Mouse (Mus musculus) layer of hippocampus, adult 9-10 months (tissue): ENCODE results near the gene Actbl2.

Experiments
- DNase-seq: peaks from one replicate; pipeline ENCODE4 v3.0.0; 2022; ENCODE audit warnings: low spot score

Gene Actbl2

GRCm38 (mm10) chr13:111254713-111255112 lies at the start of gene Actbl2:
Gene Actbl2 (plus strand): TSS chr13:111255013.
- no peak for DNase-seq

DNA sequence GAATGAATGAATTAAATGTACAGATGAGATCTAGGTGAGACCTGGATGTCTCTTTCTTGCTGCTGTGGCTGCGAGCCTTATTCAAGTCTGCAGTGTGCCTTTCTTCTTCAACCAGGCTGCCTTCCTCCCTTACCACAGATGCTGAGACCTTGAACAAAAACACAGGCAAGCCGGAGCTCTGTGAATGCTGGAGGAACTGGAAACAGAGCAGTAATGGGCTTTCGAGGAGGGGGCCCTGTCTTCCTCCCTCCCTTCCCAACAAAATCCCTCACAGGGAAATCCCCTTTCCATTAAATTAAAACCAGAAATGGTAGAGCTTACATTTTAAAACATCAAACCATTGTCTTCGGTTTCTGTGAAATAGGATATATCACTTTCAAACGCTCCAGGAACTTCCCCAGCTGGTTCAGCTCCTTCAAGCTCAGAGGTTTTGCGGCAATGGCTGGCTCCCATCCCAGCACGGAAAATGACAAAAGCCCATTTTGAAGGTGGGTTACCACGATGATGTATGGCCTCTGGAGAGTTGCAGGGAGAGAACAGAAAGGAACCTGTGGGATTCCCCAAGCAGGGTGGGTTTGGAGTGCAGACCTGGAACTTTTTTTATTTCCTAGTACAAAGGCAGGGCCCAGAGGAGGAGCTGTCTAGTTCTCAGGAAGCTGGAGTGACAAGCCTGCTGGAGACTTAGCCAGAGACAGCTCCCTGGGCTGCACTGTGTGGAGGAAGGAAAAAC lies 44.0 kb upstream of the Actbl2 start:
- no peak for DNase-seq

- DNase-seq: no peak
Measured at GRCm38 (mm10) chr13:111228768-111229167, 26.0 kb upstream of the Actbl2 start.

DNA sequence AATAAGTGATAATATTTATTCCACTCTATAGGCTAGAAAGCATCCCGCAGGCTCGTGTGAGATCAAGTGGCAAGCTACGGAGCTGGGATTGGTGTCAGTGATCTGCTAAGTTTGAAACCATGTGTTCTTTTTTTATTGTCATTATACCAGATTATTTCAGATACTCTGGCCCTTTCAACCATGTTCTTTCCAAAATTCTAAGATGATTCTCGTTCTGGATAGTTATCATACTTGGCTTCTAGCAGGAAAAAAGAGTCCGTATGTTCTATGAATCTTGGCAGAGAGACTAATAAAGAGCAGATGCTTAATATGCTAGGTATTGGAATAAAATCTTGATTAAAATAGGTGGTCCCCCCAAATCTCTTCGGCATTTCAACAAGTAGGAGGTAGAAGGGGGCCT lies 25.3 kb upstream of the Actbl2 start:
- no peak for DNase-seq

- no peak for DNase-seq
Measured at GRCm38 (mm10) chr13:111232416-111232815, 22.4 kb upstream of the Actbl2 start.

GRCm38 (mm10) chr13:111233356-111233755 lies 21.5 kb upstream of the Actbl2 start:
- no peak for DNase-seq

DNA sequence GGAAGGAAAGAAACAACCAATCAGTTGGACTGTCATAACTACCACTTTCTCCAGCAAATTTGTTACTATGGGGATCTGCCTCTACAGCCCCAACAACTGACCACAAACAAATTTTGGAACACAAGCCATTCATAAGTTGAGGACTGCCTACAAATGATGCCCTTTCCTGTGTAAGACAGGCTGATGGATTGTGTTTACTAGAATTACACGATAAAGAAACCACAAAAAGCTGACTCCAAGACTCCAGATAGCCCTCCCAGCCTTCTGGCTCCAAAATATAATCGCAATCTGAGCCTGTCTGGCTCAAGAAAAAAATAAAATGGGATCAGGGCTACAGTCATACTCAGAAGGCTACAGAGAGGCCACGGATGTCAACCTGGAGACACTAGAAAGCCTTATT lies 20.2 kb upstream of the Actbl2 start:
- no peak for DNase-seq

DNA sequence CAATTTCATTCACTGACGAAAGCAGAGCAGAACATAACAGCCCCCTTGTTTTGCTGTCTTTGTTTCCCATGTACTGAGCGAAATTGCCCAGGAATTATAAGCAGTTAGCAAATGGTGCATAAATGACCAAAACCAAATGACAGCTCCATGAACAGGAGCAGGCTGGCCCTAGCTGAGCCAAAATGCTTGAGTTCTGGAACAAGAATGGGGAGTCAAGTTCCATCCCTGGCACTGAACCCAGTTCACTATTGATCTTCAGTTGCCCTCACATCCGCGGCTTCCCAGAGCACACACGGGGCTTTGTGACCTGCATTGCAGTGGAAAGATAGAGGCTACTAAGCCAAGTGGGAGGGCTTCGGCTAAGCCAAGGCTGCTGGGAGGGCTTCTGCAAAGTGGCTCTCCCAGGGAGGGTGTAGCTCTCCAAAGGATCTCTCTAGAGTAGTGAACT lies 19.1 kb upstream of the Actbl2 start:
- DNase-seq: no peak

DNA sequence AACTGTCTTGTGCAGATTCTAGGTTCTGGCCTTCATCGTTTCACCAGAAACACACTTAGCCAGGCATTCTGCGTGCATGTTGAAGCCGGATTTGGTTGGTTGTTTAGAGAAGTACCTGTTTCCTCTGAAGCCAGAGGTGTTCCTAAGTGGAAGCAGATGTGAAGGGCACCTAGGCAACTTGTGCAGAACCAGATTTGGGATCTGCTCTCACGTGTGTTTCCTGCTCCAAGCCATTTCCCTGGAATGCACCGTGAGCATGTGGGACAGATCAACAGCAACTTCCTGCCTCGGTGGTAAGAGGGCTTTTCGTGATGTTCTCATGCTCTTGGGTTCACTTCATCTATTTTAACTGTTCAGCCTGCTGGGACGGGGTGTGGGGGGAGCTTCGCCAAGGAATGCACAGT lies 18.4 kb upstream of the Actbl2 start:
- no peak for DNase-seq

DNA sequence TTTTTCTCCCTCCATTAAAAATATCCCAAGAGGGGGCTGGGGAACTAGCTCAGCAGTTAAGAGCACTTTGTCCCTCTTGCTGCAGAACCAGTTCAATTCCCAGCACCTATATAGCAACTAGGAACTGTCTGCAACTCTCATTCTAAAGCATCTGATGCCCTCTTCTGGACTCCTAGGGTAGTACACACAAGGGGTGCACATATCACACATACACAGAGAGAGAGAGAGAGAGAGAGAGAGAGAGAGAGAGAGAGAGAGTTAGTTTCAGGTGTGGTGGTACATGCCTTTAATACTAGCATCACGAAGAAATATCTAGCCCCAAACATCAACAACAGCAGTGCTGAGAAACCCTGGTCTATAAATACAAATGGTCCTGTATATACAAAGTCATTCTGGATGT lies 17.5 kb upstream of the Actbl2 start:
- DNase-seq: no peak

DNA sequence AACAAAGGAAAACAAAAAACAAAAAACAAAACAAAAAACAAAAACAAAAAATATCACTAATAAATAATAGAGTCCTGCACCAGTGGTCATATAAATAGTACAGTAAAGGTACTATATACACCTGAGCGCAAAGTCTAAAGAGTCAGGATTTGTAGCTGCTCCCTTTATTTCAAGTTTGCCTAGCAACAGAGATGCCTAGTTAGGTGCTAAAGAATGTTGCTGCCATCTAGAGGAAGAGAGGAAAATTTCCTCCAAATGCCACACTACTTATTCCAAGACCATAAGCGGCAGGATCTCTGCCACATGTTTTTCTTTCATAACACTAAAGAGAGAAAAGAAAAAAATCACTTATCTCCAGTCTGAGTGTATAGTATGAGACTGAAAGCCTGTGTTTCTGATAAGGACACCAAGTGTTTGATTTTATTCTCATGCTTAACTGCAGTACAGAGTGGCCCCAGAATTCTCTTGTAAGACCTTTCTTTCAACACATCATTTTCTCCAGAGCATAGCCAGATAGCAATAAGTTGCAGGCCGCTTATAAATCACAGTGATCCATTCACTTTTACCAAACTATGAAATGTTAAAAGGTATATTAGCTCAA lies 16.8 kb upstream of the Actbl2 start:
- no peak for DNase-seq

- DNase-seq: no peak
Measured at GRCm38 (mm10) chr13:111251106-111251505, 3.7 kb upstream of the Actbl2 start.

- no peak for DNase-seq
Measured at GRCm38 (mm10) chr13:111251795-111252194, 3.0 kb upstream of the Actbl2 start.

- no peak for DNase-seq
Measured at GRCm38 (mm10) chr13:111258016-111258415, 3.2 kb downstream of the Actbl2 start.

GRCm38 (mm10) chr13:111258424-111259092 lies 3.7 kb downstream of the Actbl2 start:
- no peak for DNase-seq

DNA sequence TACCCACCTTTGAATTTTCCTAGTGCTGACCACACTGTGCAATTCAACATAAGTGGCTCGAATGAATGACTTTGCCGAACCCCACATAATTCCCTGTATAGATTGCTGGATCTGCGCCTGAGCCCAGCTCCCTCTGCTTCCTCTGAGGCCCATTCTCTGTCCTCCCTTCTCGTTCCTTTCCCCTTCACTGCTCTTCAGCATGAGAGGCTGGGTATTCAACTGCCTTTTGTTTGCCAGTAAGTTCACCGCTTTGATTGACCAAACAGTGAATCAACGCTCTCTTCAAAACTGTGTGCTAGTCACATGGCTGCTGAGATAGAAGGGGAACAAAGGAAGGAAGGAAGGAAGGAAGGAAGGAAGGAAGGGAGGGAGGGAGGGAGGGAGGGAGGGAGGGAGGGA lies 4.3 kb downstream of the Actbl2 start:
- no peak for DNase-seq

DNA sequence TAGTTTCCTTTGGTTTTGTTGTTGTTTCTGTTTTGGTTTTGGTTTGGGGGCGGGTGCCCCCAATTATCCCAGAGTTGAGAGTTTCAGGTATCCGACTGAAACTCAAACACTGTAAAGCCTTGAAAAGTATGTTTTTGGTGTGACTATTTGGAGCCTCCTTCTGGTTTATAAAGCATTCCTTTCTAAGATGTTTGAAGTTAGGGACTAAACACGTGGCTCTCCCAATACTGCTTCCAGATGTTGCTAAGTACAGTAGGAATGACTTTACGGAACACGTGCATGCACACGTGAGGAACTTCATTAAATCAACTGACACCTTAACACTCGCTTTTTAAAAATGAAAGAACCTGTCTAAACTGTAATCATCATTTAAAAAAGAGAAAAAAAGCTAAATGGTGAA lies 4.9 kb downstream of the Actbl2 start:
- DNase-seq: no peak

DNA sequence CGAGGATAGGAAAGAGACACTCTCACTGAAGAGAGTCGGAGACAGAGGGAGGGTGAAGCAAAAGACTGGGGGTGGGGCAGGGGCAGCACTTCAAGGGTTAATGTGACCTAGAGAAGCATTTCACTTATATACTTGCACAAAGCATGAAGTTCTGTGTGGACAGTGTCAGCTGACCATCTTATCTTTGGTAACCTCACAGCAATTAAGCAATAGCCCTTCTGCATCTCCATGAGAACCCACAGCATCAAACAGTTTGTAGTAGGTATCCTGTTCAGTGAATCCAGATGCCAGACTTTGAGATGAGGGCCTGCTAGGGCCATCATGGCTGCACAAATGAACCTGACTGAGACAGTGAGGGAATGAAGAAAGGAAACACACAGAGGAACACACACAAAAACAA lies 8.4 kb downstream of the Actbl2 start:
- DNase-seq: no peak

- no peak for DNase-seq
Measured at GRCm38 (mm10) chr13:111263758-111264157, 8.9 kb downstream of the Actbl2 start.

DNA sequence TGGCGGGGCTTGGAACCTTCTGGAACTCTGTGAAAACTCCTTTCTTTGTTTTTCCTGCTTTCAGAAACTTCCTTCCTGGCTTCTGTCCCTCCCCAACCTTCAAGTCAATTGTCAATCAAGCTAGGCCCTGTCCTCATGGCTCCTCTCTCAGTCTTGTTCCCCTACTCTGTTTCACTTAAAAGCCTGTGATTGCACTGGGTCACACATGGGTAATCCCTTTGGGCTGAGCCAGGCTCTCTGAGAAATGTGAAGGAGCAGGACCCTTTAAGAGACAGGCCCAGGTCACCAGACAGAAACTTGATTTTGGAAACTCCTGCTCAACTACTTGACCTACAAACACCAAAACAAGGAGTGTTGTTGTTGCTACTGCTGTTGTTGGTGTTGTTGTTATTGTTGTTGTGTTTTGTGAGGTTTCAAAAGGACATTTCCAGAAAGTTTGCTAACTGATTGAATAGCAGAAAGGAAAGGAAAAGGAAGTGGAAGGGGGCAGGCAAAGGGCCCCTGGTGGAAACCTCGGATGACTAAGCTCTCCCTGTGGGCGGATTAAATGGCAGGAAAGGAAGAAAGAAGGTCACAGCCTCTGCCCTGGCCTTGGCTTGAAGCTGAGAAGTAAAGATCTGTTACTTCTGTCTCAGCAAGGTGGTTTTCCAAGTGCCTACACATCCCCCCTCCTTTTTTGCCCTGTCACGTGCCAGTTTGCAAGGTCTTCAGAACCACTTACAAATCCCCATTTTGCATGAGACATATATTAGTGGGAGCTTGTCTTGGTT lies 10.6 kb downstream of the Actbl2 start:
- DNase-seq: no peak

GRCm38 (mm10) chr13:111266855-111267254 lies 12.0 kb downstream of the Actbl2 start:
- no peak for DNase-seq

DNA sequence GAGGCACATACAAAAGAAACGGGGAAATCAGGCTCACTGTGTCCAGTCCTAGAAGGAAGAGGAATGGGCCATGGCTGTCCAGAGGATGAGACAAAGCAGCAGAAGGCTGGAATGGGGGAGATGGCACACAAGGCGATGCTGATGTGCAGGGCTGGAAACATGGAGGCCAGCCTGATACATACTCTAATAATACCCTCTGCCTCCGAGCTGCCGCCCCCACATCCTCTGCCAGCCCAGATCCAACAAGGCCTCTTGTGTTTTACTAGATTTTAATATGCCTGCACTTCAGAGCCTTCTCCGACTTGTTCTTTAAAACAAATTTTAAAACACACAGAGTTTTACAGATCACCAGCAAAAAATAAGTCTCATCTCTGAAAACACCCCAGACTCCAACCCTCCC lies 14.2 kb downstream of the Actbl2 start:
- no peak for DNase-seq
